Mouse (Mus musculus) lung, postnatal 10 days (tissue): ENCODE results near the gene Zbtb7b.

Experiments
- DNase-seq: peaks from one replicate; pipeline ENCODE4 v3.0.0; 2021

Gene Zbtb7b

DNA sequence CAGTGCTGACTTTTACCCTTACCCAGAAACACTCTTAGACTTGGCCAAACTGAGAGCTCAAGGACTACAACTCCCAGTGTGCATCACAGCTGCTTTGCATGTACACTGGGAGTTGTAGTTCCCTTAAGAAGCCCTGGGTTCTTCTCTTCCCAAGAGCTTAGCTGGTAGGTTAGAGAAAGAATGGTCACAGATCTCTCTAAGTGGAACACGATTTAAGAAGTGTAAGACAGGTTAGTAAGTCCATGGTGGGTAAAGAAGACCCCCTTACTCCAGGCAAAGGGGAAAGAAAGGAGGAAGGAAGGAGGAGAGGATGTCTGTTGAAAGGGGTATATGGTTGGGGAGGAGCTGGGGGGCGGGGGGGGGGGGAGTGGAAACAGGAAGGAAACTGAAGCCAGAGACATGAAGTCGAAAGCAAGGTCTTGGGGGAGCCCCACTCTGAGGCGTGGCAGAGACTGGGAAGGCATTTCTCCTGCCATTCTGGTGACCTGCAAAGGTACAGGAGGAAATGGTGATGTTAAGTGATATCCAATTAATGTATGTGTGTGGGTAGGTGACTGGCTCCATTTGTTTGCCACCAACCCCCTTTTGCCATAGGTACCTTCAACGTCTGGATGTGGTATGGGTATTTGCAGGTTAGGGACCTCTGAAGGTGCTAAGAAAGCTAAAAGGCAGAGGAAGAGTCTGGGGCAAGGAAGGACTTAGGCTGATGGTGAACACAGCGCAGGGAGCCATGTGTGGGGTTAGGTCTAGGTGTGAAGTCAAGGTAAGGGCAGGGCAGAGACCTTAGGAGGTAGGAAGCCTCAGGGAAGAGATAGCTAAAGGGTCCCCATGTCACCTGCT, 5.5 kb downstream of the Zbtb7b start:
- peak; percentile 43 for DNase-seq

GRCm38 (mm10) chr3:89388134-89388881, 6.3 kb downstream of the Zbtb7b start:
- DNase-seq: peak; percentile 43

DNA sequence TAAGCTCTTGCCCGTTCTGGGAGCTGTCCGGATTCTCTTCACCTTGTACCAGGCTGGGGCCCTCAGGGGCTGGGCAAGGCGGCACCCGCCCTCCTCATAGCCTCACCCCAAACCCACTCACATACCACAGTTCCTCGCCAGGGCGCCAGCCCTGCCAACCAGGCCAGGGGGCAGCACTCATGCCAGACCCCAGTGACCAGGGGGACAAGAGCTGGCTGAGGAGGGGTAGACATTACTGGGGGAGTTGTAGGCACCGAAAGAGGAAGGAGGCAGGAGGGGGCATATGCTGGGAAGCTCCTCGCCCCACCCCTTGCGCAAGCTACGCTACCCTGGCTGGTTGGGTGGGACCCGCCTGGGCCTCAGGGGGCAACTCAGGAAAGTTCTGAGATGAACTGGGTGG, 6.9 kb downstream of the Zbtb7b start:
- no peak for DNase-seq

DNA sequence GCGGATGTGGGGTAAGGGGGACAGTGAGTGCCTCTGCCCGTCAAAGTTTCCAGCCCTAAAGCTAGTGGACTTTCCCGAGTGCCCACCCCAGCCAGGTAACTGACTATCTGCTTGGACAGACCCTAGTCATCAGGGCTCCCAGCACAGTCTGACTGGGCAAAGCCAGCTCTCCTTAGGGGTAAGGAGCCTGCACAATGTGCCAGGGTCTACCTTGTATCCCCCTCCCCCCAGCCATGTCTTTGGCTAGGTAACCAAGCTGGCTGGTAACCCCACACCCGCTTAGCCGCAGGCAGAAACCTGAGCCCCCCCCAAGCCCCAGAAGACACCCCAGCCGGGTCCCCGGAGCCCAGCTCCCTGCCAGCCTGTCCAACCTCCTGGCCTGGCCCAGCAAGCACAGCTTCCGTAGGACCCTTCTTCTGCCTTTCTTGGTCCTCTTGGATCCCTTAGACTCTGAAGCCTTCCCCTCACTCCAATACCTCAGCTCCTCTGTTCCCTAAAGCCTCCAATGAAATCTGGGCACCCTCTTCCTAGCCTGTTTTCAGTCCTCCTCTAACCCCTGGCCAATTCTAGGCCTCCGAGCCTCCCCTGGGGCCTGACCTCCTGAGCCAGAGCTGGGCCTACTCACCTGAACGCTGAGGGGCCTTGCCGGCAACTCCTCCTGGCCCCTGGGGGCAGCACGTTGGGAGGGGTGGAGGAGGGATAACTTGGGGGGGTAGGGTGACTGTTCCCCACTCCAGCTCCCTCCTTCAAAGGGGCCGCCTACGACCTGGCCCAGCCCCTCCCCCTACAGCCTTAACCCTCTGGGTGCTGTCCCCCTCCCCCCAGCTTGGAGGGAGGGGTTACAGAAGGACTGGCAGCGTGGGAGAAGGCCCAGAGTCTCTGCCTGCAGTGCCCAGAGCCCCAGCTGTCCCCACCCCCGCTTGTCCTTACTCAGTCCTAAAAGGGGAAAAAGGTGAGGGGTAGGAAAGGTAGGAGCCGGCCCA, 7.8 kb downstream of the Zbtb7b start:
- DNase-seq: no peak

- no peak for DNase-seq
Measured at GRCm38 (mm10) chr3:89385451-89385850, 9.1 kb downstream of the Zbtb7b start.

- DNase-seq: no peak
Measured at GRCm38 (mm10) chr3:89384331-89385076, 10.1 kb downstream of the Zbtb7b start.

- DNase-seq: no peak
Measured at GRCm38 (mm10) chr3:89383651-89384255, 10.8 kb downstream of the Zbtb7b start.

DNA sequence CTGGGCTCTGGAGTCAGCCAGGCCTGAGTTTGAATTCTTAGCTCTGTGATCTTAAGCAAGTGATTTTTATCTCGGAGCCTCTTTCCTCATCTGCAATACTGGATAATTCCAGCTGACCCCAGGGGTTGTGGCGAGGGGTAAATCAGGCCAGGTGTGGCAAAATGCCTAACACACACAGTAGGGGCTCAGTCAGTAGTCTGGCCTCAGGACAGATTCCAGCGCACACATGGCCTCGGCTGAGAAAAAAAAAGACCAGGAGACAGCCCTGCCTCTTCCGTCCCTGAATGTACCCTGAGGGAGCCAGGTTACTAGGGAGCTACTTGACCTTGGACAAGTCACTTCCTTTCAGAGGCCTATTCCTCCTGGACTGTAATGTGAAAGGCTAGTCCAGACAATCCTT, 11.6 kb downstream of the Zbtb7b start:
- no peak for DNase-seq

DNA sequence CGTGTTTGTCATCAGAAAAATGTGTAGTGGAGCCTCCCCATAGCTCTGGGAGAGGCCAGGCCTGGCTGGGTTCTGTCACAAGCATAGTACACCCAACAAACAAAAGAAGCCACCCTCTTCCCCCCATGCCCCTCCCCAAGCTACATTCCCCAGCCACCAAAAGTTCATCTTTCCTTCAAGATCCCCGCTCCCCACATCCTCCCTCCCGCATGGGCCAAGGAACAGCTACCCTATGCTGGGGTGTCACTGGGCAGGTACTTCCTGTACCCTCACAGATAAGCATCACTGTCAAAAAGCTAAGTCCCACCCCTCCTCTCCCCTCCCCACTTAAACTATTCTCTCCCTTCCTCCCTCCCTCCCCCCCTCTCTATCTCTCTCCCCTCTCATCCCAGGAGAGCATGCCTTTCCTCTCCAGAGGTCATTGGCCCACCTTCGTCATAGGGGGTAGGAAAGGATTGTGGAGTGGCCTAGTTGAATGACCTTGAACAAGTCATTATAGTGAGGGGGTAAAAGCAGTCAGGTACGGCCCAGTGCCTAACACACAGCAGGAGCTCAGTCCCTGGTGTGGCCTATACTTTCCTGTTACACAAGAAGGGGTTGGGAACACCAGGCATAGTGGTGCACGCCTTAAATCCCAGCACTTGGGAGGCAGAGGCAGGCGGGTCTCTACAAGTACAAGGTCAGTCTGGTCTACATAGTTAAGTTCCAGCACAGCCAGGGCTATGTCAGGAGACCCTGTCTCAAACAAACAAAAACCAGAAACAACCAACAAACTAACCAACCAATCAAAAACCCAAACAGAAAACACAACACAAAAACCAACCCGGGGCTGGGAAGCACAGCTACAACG, 12.3 kb downstream of the Zbtb7b start:
- DNase-seq: no peak

DNA sequence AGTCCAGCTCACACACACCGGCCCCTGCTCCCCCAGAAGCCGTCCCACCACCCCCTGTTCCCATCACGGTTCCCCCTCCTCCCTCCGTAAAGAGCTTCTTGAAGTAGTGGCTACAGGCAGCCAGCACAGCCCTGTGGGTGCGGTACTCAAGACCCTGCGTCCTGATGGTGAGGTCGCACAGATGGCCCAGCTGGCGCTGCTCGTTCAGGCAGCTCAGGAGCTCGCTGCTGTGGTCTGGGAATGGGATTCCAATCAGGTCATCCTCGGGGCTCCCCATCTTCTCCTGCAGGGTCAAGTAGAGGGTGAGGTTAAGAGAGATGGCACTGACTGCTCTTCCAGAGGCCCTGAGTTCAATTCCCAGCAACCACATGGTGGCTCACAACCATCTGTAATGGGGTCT, 13.3 kb downstream of the Zbtb7b start:
- DNase-seq: no peak

DNA sequence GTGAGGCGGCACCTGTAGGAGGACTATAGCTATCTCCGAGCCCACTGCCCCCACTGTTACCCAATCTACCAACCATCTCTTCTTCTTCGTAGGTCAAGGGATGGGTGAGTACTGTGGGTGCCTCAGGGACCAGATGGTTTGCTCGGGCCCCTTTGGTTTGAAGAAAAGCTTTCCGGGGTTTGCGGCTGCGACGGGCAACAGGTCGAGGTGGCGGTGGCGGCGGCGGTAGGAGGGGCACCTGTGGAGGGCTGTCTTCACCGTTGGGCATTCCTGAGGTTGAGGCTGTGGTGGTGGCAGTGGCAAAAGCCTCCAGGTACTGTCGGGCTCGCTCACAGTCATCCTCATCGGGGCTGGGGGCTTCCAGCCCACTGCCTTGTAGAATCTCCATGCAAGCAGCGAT, 13.9 kb downstream of the Zbtb7b start:
- DNase-seq: no peak

DNA sequence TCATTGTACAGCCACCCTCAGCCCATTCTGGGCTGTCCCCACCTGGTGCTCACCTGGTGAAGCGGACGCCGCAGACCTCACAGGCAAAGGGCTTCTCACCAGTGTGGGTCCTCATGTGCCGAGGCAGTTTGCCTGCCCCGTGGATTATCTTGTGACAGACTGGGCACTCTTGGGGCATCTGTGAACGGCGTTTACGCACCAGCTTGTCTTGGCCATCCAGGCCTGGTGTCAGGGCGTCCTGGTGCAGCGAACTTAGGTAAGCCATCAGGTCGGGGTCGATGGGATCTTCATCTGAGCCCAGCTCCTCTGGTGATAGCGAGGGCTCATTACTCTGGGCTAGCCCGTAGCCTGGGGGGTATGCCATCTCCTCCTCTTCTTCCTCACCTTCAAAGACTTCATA, 14.3 kb downstream of the Zbtb7b start:
- DNase-seq: no peak

DNA sequence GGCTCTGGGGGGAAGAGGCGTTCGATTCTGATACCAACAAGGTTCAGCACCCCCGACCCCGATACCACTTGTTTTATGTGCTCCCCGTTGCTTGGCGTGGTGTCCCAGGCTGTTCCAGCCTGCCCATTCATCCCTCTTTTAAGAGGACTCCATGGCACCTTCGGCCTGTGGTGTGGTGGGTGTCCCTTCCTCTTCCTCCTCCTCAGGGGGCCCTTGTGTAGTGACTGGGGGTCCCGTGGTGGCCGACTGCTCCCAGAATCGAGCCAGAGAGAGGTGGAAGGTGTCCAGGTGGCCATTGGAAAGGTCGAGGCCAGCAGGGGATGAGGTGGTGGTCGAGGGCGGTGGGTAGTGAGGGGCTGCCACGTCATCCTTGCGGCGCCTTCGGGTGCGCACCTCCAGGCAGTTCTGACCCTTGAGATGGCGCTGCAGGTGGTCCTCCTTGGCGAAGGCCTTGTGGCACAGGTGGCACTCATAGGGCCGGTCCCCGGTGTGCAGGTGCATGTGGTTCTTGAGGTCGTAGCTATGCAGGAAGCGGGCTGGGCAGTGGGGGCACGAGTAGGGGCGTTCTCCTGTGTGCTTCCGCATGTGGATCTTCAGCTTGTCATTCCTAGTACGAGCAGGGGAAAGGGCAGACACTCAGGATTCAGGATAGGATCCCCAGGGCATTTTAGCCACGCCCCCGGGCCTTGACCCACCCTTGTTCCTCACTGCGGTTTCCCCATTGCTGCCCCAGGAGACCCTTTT, 15.0 kb downstream of the Zbtb7b start:
- DNase-seq: no peak

- peak; percentile 86 for DNase-seq
Measured at GRCm38 (mm10) chr3:89378394-89379067, 16.0 kb downstream of the Zbtb7b start.

DNA sequence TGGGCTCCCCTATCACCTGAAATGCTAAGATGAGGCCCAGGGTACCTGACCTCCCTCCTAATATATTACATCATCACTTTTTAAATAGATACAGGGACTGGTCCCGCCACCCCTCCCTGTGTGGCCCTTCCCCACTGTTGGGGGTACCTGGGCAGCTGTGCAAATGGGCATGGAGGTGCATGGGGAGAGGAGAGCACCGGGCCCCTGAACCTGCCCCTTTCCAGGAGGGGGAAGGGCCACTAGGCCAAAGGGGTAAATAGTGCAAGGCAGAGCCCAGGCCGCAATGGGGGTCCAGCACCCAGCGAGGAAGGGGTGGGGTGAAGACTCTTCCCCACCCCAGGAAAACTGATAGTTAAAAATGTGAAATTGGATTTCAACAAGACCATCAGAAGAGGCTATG, 16.7 kb downstream of the Zbtb7b start:
- no peak for DNase-seq

DNA sequence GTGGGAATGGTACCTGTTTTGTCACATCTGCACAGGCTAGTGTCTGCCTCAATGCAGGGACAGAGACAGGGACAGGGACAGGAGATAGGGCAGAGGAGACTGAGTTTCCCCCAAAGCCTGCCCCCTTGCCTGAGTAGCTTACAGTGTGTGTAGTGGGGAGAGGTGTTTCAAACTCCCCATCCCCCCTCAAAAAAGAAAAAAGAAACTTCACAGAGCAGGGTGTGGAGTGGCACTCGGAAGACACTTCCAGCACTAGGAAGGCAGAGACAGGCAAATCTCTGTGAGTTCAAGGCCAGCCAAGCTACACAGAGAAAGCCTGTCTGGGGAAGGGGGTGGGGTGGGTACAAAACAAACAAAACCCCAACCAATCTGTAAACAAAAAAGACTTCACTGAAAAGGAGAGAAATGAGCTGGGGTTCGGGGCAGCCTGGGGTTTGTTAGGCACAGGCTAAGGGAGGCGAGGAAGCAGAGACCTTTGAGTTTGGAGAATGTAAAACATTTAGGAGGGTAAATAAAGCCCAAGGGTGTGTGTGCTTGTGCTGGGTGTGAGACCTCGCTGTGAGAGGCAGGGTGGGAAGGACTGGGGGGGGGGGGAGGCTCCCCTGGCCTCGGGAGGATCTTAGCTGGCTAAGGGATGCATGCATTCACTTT, 20.9 kb downstream of the Zbtb7b start:
- no peak for DNase-seq

DNA sequence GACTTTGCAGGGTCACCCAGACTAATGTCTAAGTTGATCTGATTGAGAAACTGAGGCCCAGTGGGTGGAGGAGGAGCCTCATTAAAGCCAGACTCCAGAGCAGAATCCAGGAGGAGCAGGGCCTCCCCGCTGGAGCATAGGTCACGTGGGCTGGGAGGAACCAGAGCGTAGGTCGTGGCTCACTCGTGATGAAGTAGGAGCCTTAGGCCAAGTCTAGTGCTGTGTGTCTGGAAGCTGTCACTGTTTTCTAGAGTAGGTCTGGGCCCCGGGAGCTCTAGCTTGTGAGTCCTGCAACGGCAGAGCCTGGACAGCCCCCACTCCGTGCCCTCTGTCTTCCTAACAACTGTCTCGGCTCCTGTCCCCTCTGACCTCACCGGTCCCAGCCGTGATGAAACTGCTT, 27.2 kb downstream of the Zbtb7b start:
- DNase-seq: no peak

GRCm38 (mm10) chr3:89365486-89366414, 28.8 kb downstream of the Zbtb7b start:
- DNase-seq: no peak
